Mouse (Mus musculus) forebrain, embryonic 16.5 days (tissue): ENCODE measurements around the gene Fbxl18. TPM values are rescaled to one million over a fixed set of nuclear protein-coding genes. Genes with fewer than 3 reads are reported as not detected.

ENCODE experiments used
- ATAC-seq: fragments of 200-750 bp; cut with Nextera tagmentation; 2 replicates; pipeline ENCODE4 v1.8.0; 2017; ENCODE audit warnings: mild to moderate bottlenecking, moderate library complexity
- H3K27ac ChIP-seq: fragments of 300-500 bp; sonication (generic); 2 replicates; pipeline ENCODE4 v1.5.1; 2014; ENCODE audit warnings: low read length, control low read depth
- H3K27me3 ChIP-seq: fragments of 300-500 bp; sonication (generic); replicated peaks from 2 replicates; pipeline ENCODE4 v1.6.1; 2014; ENCODE audit warnings: low read length; ENCODE audit not compliant: control insufficient read depth, insufficient read depth
- H3K36me3 ChIP-seq: fragments of 300-500 bp; sonication (generic); 2 replicates; pipeline ENCODE4 v1.6.1; 2014; ENCODE audit not compliant: control insufficient read depth, insufficient read depth
- H3K4me1 ChIP-seq: fragments of 300-500 bp; sonication (generic); replicated peaks from 2 replicates; pipeline ENCODE4 v1.6.1; 2014; ENCODE audit warnings: low read length; ENCODE audit not compliant: control insufficient read depth, insufficient read depth
- H3K4me2 ChIP-seq: fragments of 300-500 bp; sonication (generic); 2 replicates; pipeline ENCODE4 v1.6.1; 2014; ENCODE audit warnings: mild to moderate bottlenecking, low read length, control low read depth
- H3K4me3 ChIP-seq: fragments of 300-500 bp; sonication (generic); replicated peaks from 2 replicates; pipeline ENCODE4 v1.5.1; 2014; ENCODE audit warnings: mild to moderate bottlenecking, low read length, control low read depth
- H3K9ac ChIP-seq: fragments of 300-500 bp; sonication (generic); replicated peaks from 2 replicates; pipeline ENCODE4 v1.6.1; 2014; ENCODE audit warnings: low read depth, low read length, control low read depth
- H3K9me3 ChIP-seq: fragments of 300-500 bp; sonication (generic); 2 replicates; pipeline ENCODE4 v1.6.1; 2016; ENCODE audit warnings: low read length; ENCODE audit not compliant: control insufficient read depth
- WGBS: fragments of 180-500 bp; shearing (Covaris S2); extraction: QIAGEN DNeasy Blood & Tissue Kit; methylation state at CpG from one replicate; pipeline ENCODE4 v1.1.7; 2014; 5-methylcytosine and 5-hydroxymethylcytosine counted together
- polyA plus RNA-seq: library from polyadenylated mRNA; unstranded; fragments of >200 nt; fragmentation: Nextera tagmentation; extraction: Ambion mirVana; gene quantifications from 2 replicates; pipeline ENCODE4 v1.2.1, GENCODE M21; 2015

Gene Fbxl18
- polyA plus RNA-seq, 1 experiment from 2014 or later = 31.4 TPM

DNA sequence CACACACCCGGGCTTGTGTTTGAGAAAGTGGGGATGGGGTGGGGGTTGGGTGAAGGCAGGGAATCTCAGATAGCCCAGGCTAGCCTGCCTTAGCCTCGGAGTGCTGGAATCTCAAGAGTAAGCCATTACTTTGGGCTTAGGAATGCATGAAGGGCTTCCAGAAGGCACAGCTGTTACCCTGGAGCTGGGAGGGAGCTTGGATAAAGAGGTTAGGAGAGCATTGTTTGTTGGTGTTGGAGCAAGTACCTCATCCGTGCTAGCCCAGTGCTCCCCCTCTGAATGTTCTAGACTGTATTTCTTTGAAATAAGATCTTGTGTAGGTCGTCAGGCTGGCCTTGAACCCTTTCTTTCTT is 34.2 kb upstream of the Fbxl18 start:
- Histone ChIP-seq H3K9ac (peak overlapping the region; percentile 58), H3K9me3 (no peaks in the 10 kb centered on the region), H3K4me1 (peaks cover 7% of the 10 kb centered on the region), H3K27me3 (0 out of 2 replicates have a peak, but pooled peaks cover 2% of the 10 kb centered on the region), H3K4me3 (peak overlapping the region; percentile 45), H3K36me3 (no peaks in the 10 kb centered on the region), H3K27ac (peak overlapping the region; percentile 18; the same call in 1 of the 2 replicates), H3K4me2 (peak overlapping the region; percentile 70)
- 21% methylated on average over 4 of the region's 4 CpGs for WGBS
- ATAC-seq = no peak

DNA sequence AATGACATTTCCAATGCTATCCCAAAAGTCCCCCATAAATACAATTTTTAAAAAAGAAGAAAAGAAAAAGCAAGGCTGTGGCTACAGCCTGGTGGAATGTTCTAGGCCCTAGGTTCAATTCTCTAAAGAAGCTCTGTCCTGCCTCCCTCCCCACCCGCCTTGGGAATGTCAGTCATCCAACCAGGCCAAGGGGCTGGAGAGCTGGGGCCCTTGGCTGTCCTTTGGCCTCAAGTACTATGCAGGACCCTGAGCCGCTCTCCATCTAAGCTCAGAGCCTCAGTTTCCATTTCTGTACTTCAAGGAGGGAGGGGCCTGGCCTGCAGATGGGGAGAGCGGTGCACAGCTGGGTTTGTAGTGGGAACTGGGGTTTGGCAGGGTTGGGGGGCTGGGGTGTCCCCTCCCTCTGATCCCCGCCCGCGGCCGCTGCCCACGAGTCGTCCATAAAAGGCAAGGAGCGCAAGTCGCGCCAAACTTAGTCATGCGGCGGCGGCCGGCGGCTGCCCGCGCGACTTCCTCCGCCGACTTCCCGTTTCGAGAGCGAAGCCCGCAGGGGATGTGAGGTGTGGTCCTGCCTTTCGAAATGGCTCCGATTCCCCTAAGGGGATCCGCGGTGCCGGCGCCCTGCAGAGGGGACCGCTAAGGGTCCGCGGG is 33.7 kb upstream of the Fbxl18 start:
- H3K9ac ChIP-seq = peak overlapping the region; percentile 58
- H3K27ac ChIP-seq = peak overlapping the region; percentile 18; the same call in 1 of the 2 replicates
- H3K4me1 ChIP-seq = peaks cover 7% of the 10 kb centered on the region
- WGBS = 5% methylated on average over 27 of the region's 35 CpGs
- H3K4me2 ChIP-seq = peak overlapping the region; percentile 70
- H3K27me3 ChIP-seq = 0 out of 2 replicates have a peak, but pooled peaks cover 2% of the 10 kb centered on the region
- no peak for ATAC-seq
- no peaks in the 10 kb centered on the region for H3K9me3 ChIP-seq
- no peaks in the 10 kb centered on the region for H3K36me3 ChIP-seq
- H3K4me3 ChIP-seq = peak overlapping the region; percentile 45

DNA sequence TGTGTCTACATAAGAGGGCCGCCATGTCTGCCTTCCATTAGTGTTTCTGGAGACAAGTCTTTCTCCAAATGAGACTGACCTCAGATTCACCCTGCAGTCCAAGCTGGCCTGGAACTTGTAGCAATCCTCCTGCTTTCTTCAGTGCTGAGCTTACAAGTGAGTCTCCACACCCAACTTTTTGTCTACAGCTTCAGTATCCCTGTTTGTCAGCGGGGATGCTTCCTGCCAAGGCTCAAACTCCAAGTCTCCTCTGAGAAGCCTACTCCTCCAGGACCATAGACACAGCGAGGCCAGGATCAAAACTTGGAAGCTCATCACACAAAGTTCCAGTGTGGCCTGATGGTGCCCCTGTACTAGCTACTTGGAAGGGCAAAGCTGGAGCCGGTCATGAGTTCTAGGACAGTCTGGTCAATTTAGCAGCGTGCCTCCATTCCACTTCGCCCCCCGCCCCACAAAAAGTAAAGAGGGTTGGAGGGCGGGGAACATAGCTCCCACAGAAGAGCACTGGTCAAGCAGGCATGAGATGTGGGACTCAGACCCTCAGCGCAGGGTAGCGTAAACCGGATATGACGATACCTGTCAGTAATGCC is 32.2 kb upstream of the Fbxl18 start:
- peaks cover 7% of the 10 kb centered on the region for H3K4me1 ChIP-seq
- H3K27me3 ChIP-seq = 0 out of 2 replicates have a peak, but pooled peaks cover 2% of the 10 kb centered on the region
- no peak overlapping the region for H3K4me2 ChIP-seq
- ATAC-seq = no peak
- no peak overlapping the region for H3K27ac ChIP-seq
- H3K4me3 ChIP-seq = no peak overlapping the region
- no peak overlapping the region for H3K9ac ChIP-seq
- no peaks in the 10 kb centered on the region for H3K9me3 ChIP-seq
- H3K36me3 ChIP-seq = no peaks in the 10 kb centered on the region
- 96% methylated on average over 12 of the region's 12 CpGs for WGBS

DNA sequence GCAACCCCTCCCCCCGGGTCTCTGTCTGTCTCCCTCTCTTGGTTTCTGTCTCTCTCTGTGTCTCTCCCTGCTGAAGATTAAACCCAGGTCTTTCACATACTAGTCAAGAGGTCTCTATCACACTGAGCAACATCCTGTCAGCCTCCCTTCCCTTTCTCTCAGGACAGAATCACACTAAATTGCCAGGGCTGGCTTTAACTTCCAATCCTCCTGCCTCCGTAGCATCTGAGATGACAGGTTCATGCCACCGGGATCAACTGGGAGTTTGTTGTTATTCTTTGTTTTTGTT is 31.7 kb upstream of the Fbxl18 start:
- Histone ChIP-seq H3K27ac (no peak overlapping the region), H3K4me1 (peaks cover 7% of the 10 kb centered on the region), H3K9me3 (no peaks in the 10 kb centered on the region), H3K4me3 (no peak overlapping the region), H3K27me3 (0 out of 2 replicates have a peak, but pooled peaks cover 2% of the 10 kb centered on the region), H3K36me3 (no peaks in the 10 kb centered on the region), H3K4me2 (no peak overlapping the region), H3K9ac (no peak overlapping the region)
- 51% methylated on average over 3 of the region's 3 CpGs for WGBS
- no peak for ATAC-seq

DNA sequence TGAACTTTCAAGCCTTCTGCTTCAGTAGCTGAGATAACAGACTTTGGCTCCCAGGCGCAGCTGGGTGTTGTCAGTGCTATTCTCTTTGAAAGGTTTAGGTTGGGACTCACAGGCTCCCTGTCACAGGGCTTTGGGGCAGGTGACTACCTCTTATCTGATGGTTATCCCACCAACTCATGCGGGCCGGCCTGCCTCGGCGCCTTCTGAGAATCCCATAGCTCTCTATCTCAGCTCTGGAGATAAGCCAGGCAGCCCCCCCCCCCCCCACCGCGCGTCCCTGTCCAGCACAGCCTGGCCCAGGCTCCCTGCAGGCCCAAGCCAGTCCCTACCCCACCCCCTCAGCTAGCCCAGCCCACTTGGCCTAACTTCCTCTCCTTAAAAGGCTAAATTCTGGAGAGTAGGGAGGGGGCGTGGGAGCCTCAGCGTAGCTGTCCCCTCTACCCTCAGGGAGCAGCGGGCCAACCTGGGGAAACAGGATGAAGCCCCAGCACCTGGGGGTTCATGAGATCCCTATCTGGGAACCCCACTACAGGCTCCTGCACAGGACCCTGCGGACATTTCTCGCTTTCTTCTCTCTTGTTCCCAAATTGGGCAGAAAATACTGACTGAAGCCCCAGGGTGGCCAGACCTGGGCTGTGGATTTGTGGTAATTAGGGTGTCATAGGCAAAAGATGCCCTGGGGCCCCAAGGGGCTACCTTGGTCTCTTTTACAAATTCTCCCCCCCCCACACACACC is 31.2 kb upstream of the Fbxl18 start:
- no peaks in the 10 kb centered on the region for H3K36me3 ChIP-seq
- H3K4me3 ChIP-seq = no peak overlapping the region
- no peak for ATAC-seq
- H3K4me2 ChIP-seq = no peak overlapping the region
- no peaks in the 10 kb centered on the region for H3K9me3 ChIP-seq
- peaks cover 7% of the 10 kb centered on the region for H3K4me1 ChIP-seq
- H3K27me3 ChIP-seq = 0 out of 2 replicates have a peak, but pooled peaks cover 2% of the 10 kb centered on the region
- no peak overlapping the region for H3K9ac ChIP-seq
- WGBS = 17% methylated on average over 13 of the region's 13 CpGs
- H3K27ac ChIP-seq = no peak overlapping the region; the same call in 1 of the 2 replicates

DNA sequence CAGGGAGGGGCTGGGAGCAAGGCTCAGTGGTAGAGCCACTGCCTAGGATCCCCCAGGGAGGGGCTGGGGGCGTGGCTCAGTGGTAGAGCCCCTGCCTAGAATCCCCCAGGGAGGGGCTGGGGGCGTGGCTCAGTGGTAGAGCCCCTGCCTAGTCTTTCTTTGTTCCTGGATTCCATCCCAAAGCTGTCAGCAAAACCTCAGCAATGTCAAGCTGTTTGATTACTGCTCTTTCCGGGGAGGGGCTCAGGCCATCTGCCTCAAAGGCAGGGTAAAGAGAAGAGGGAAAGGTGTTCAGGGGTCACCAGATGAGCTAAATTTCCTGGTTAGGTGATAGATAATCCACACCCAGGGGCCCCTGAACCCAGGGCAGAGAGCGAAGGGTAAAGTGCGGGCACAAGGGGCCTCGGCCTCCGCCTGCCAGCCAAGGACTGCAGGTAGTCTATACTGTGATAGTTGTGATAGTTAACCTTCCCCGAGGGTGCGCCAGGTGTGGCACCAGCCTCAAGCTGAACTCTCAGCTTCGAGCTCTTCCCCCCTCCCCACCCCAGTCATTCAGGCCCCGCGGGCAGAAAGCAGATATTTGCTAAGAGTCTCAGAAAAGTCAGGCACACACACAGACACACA is 29.2 kb upstream of the Fbxl18 start:
- Histone ChIP-seq H3K27ac (no peak overlapping the region), H3K27me3 (0 out of 2 replicates have a peak, but pooled peaks cover 2% of the 10 kb centered on the region), H3K9ac (no peak overlapping the region), H3K4me2 (no peak overlapping the region), H3K9me3 (no peaks in the 10 kb centered on the region), H3K4me1 (peaks cover 7% of the 10 kb centered on the region), H3K36me3 (no peaks in the 10 kb centered on the region), H3K4me3 (no peak overlapping the region)
- WGBS = 83% methylated on average over 12 of the region's 12 CpGs
- ATAC-seq = no peak

DNA sequence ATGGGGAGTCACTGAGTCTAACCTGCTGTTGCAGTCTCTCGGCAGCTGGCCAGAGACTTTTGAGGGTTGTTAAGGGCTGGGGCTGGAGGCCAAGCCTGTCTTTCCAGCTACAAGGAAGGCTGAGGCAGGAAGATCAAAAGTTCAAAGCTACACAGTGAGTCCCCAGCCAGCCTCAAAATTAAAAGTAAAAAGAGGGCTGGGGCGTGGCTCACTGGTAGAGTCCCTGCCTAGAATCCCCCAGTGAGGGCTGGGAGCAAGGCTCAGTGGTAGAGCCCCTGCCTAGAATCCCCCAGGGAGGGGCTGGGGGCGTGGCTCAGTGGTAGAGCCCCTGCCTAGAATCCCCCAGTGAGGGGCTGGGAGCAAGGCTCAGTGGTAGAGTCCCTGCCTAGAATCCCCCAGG is 28.6 kb upstream of the Fbxl18 start:
- H3K36me3 ChIP-seq = no peaks in the 10 kb centered on the region
- whole genome bisulfite sequencing = 94% methylated on average over 3 of the region's 3 CpGs

GRCm38 (mm10) chr5:142922251-142922650 is 27.0 kb upstream of the Fbxl18 start:
- no peaks in the 10 kb centered on the region for H3K27me3 ChIP-seq
- ATAC-seq = no peak

More for the DNA sequence above, 28.6 kb upstream of the Fbxl18 start:
- H3K9ac ChIP-seq = no peak overlapping the region
- ATAC-seq = no peak
- no peaks in the 10 kb centered on the region for H3K9me3 ChIP-seq
- H3K27me3 ChIP-seq = 0 out of 2 replicates have a peak, but pooled peaks cover under 1% of the 10 kb centered on the region
- peaks cover 1% of the 10 kb centered on the region for H3K4me1 ChIP-seq
- H3K4me3 ChIP-seq = no peak overlapping the region
- no peak overlapping the region for H3K27ac ChIP-seq
- no peak overlapping the region for H3K4me2 ChIP-seq

DNA sequence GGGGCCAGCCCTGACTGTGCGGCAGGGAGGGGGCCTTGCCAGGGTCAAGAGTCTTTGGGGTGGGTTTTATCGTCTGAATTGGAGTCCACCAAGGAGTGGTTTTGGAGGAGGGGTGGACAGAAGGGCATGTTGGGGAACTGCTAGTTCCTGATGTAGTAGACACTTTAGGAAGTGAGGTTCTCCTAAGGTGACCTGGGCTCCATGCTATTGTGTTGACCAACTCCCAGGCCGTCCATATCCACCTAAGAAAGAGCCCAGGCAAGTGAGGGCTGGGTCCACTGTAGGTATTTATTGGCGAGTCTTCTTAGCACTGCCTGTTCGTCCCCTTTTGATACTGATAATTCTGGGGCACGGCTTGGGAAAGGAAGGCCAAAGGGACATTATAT is 25.8 kb upstream of the Fbxl18 start:
- no peaks in the 10 kb centered on the region for H3K4me1 ChIP-seq
- H3K4me2 ChIP-seq = no peak overlapping the region
- no peak overlapping the region for H3K27ac ChIP-seq
- no peaks in the 10 kb centered on the region for H3K36me3 ChIP-seq
- no peak for ATAC-seq
- no peaks in the 10 kb centered on the region for H3K9me3 ChIP-seq
- H3K27me3 ChIP-seq = no peaks in the 10 kb centered on the region
- WGBS = 84% methylated on average over 6 of the region's 6 CpGs
- no peak overlapping the region for H3K9ac ChIP-seq
- H3K4me3 ChIP-seq = no peak overlapping the region

More at GRCm38 (mm10) chr5:142922251-142922650, 27.0 kb upstream of the Fbxl18 start:
- Histone ChIP-seq H3K9ac (no peak overlapping the region), H3K36me3 (no peaks in the 10 kb centered on the region), H3K4me2 (no peak overlapping the region), H3K27ac (no peak overlapping the region), H3K9me3 (no peaks in the 10 kb centered on the region), H3K4me3 (no peak overlapping the region), H3K4me1 (no peaks in the 10 kb centered on the region)
- 80% methylated on average over 5 of the region's 5 CpGs for WGBS
